Mouse (Mus musculus) ovary, postnatal 10 days (tissue): ENCODE measurements at regions not wholly inside any gene's neighbourhood (a gene's known extent, or its start where the extent isn't known, plus 50 kb on each side); places are given as distances from the start of the nearest gene placed in this dataset.

Experiments
- DNase-seq: peaks from one replicate; pipeline ENCODE4 v3.0.0; 2022; ENCODE audit warnings: low spot score

DNA sequence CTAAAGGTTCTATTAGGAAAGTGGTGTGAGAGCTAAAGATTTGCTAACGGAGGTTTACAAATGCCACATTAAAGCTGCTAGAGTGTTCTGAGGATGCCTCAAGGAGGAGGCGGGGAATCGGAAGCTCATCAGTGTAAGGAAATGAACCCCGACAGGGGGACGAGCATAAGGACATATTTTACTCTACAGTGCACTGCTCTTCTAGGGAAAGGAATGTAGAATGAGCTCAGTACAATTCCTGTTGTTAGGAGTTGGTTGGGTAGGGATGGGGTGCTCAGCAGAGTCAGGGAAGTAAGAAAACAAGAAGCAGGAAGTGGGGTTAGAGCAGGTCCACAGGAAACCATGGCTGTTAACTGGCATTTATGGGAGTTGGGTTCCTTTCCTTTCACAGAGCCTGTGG lies 54.6 kb downstream of the Mex3b start:
- DNase-seq = no peak

DNA sequence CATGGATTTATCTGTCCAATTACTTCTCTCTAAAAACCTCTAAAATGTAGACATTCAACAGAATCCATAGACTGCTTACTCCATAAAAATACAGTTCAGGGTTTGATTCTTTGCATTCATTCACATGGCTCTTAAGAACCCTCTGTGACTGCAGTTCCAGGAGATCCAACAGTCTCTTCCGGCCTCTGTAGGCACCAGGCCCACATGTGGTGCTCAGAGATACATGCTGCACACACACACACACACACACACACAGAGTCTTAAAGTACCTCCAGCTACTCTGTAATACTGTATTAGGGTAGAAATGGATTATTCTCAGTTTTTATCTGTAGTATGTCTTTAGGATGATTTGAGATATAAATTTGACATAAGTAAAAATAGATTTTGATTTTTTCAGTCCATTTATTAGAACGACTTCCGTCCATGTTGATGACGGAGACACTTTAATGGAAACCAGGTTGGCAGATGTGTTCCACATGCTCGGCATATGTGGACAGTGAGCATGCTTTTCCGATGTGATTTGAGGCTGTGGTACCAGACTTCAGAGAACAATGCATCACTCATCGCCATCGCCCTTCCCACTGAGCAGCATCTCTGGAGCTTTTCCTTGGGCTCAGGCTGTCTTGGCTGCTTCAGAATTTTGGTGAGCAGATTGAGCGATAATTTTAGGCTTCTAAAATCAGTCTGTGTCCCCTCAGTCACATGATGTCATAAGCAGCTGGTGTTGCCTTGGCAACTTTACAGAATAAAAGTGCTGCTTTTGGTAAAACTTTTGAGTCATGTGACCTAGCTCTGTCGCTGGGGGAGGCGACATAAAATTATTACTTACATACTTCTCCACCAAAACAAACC lies 56.3 kb downstream of the Mex3b start:
- DNase-seq = no peak

DNA sequence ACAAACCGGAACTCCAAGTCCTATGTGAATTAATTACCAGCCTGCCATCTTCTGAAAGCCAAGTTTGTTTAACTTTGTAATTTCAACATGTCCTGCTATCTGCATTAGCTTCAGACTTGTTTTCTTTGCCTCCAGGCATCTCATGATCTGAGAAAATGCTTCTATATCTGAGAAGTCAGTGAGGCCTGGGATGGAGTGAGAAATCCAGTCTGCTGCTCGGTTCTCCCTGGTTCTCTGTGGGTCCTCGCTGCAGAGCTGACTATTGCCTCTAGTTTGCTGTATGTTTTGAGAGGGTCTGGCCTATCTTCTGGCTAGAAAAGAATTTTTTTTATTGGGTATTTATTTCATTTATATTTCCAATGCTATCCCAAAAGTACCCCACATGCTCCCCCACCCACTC lies 57.0 kb downstream of the Mex3b start:
- DNase-seq = no peak

GRCm38 (mm10) chr7:82938311-82938710 lies 71.2 kb downstream of the Mex3b start:
- DNase-seq = no peak

GRCm38 (mm10) chr7:82939536-82939935 lies 72.4 kb downstream of the Mex3b start:
- DNase-seq = no peak

GRCm38 (mm10) chr7:82943376-82943775 lies 76.2 kb downstream of the Mex3b start:
- DNase-seq = no peak

- DNase-seq = no peak
Observed at GRCm38 (mm10) chr7:82943797-82944196, 76.7 kb downstream of the Mex3b start.

GRCm38 (mm10) chr7:82949372-82949771 lies 82.2 kb downstream of the Mex3b start:
- DNase-seq = no peak

- no peak for DNase-seq
Observed at GRCm38 (mm10) chr7:82957208-82957977, 90.3 kb downstream of the Mex3b start.

DNA sequence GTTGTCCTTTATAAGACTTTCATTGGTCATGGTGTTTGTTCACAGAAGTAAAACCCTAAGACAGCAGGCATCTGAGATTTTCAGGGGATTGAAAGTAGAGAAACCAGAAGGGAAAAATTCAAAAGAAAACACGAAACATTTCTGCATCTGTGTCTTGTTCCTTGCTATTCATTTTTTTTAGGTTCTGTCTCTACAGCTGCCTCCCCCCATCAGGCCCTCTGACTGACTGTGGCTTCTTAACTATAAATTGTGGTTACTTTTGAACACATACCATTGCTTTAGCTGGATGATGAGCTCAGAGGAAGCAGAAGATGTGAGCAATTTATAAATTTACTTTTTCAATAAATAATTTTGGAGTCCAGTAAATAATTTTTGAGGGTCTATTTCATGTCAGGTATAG lies 103.5 kb downstream of the Mex3b start:
- no peak for DNase-seq

DNA sequence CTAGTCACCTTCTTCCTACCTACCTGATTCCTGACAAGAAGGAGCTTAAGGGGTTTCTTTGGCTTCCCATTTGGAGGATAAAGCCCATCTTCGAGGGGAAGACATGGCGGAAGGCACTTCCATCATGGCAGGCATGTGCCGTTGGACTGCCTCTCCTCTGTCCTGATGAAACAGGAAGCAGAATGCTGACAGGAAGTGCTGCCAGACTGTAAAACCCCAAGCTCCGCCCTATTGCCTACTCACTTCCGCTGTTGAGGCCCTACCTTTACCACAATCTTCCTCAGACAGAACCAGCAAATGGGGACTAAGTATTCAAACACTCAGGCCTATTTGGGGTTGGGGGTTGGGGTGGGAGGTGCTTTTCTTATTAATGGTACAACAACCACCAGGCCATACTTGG lies 104.1 kb downstream of the Mex3b start:
- DNase-seq = no peak

DNA sequence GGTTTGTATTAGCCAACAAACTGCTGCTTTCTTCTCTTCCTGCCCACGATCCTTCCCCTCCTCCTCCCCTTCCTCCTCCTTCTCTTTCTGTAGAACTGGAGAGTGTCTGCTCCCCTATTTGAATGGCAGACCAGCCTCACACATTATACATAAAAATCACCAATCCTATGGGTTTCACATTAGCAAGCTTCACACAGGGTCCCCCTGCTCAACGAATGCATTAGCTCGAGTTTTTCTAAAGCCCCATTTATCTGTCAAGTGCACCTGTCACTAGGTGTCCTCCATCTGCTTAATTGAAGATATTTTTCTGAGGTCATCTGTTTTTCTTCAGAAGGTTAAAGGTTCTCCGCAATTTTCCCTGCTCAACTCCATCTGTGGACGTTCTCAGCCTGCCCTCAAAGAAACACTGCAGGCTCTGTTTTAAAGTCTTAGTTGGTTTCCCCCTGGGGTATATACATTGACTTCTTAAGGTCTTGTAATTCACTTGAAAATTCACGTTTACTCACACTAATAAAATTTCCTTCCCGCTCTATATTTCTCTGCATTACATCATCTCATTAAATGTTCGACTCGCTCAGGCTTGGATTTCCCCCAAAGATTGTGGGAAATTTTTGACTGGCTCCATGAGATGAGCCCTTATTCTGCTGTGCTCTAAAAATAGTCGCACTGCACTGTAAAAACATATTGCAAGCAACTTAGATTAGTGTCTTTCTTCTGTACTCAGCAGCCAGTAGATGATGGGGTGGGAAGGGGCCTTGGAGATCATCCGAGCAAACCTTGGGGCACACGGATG lies 105.3 kb downstream of the Mex3b start:
- DNase-seq = no peak

DNA sequence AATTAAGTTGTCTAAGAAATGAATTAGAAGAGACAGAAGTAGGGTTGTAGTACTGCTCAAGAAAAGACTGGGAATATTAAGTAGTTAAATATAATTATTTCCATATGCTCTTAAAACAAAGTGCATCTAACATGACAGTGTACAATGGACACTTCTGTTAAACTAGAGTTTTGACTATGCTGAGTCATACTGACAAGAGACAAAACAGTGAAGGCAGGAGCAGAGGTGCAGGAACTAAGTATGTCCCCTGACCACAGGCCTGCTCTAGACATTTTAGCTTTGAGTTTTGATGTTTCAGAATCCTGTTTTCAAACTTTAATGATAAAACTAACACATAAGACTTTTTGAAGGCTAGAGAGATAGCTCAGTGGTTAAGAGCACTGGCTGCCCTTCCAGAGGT lies 123.6 kb downstream of the Mex3b start:
- DNase-seq = no peak

- DNase-seq = no peak
Observed at GRCm38 (mm10) chr7:82993136-82993535, 126.0 kb downstream of the Mex3b start.

- DNase-seq = no peak
Observed at GRCm38 (mm10) chr7:82998848-82999247, 131.7 kb downstream of the Mex3b start.

GRCm38 (mm10) chr7:83007540-83007939 lies 140.4 kb downstream of the Mex3b start:
- no peak for DNase-seq

DNA sequence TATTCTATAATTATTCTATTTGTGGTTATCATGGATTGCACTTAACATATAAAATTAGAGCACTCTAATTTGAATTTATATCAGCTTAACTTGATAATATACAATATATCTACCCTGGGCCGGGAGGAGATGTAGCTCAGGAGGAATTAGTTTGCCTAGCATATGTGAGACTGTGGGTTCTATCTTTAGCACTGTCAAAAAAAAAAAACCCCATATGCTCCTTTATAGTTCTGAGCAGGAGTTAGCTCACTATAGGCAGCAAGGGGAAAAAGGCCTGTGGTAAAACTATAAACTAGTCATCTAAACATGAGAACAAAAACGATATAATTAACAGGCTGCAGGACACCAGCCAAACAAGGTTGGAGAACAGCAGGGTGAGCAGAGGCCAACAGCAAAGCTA lies 145.0 kb downstream of the Mex3b start:
- DNase-seq = no peak

GRCm38 (mm10) chr7:83014725-83015690 lies 147.9 kb downstream of the Mex3b start:
- no peak for DNase-seq

DNA sequence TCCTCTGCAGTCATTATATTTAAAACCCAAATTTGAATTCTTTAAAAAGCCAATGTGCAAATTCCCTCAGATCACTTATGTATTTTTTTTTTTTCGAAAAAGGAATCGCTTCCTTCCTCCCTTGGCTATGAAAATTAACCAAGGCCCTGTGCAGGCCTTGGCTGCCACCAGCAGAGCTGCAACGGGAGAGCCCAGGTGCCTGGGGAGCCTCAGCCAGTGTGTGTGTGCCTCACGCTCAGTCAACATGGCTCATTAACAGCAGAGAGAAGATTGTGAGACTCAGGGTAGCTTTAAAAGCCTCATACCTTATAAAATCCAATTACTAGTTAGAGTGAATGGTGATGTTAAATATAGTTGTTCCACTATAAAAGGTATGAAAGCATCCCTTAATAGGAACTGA lies 148.6 kb downstream of the Mex3b start:
- no peak for DNase-seq

DNA sequence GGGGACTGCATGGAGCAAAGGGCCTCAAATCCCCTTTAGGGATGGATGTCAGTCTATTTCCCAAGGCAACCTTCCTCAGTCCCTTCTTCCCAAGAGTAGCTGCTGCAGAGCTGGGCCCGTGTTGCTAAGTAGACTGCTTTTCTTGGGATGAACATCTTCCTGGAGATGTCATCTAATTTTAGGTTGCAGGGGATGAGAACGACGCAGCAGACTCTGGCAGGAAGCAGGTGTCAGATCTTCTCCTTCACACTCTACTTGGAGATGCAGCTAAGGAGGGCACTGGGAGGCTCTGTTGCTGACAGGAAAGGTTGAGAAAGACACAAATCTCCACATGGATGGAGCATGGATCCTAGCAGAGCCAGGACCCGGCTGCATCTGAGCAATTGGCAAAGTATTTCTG lies 149.4 kb downstream of the Mex3b start:
- no peak for DNase-seq

- DNase-seq = no peak
Observed at GRCm38 (mm10) chr7:83020584-83020983, 153.5 kb downstream of the Mex3b start.
